Mouse (Mus musculus) limb, embryonic 13.5 days (tissue): Measurements from ENCODE around the gene Ankrd13d. TPM values are rescaled to one million over a fixed set of nuclear protein-coding genes. Genes with fewer than 3 reads are reported as not detected.
"Not testable (repeated sequence)": the region's sequence is repeated elsewhere in the genome, so short reads cannot be mapped to it uniquely, and the experiment has no call there.

Source experiments
- ATAC-seq: fragments of 200-750 bp; cut with Nextera tagmentation; 2 replicates; pipeline ENCODE4 v1.8.0; 2017; ENCODE audit warnings: low read depth, moderate number of reproducible peaks, moderate TSS enrichment; ENCODE audit not compliant: low FRiP score
- H3K27ac ChIP-seq: fragments of 300-500 bp; sonication (generic); 2 replicates; pipeline ENCODE4 v1.5.1; 2015; ENCODE audit warnings: inconsistent platforms, mild to moderate bottlenecking, moderate library complexity
- H3K27me3 ChIP-seq: fragments of 300-500 bp; sonication (generic); 2 replicates; pipeline ENCODE4 v1.6.1; 2015; ENCODE audit warnings: mild to moderate bottlenecking, inconsistent platforms
- H3K36me3 ChIP-seq: fragments of 300-500 bp; sonication (generic); 2 replicates; pipeline ENCODE4 v1.6.1; 2015; ENCODE audit warnings: inconsistent platforms, mild to moderate bottlenecking, moderate library complexity
- H3K4me1 ChIP-seq: fragments of 300-500 bp; sonication (generic); 2 replicates; pipeline ENCODE4 v1.6.1; 2015; ENCODE audit warnings: inconsistent platforms
- H3K4me2 ChIP-seq: fragments of 300-500 bp; sonication (generic); replicated peaks from 2 replicates; pipeline ENCODE4 v1.6.1; 2015; ENCODE audit warnings: inconsistent platforms, mild to moderate bottlenecking, moderate library complexity
- H3K4me3 ChIP-seq: fragments of 300-500 bp; sonication (generic); 2 replicates; pipeline ENCODE4 v1.5.1; 2015; ENCODE audit warnings: moderate library complexity, mild to moderate bottlenecking, inconsistent platforms
- H3K9ac ChIP-seq: fragments of 300-500 bp; sonication (generic); 2 replicates; pipeline ENCODE4 v1.6.1; 2015; ENCODE audit warnings: mild to moderate bottlenecking, inconsistent platforms
- H3K9me3 ChIP-seq: fragments of 300-500 bp; sonication (generic); 2 replicates; pipeline ENCODE4 v1.6.1; 2016; ENCODE audit warnings: inconsistent platforms
- WGBS: fragments of 180-500 bp; shearing (Covaris S2); methylation state at CpG from one replicate; pipeline ENCODE4 v1.1.7; 2015; 5-methylcytosine and 5-hydroxymethylcytosine counted together
- polyA plus RNA-seq: library from polyadenylated mRNA; unstranded; fragments of >200 nt; fragmentation: Nextera tagmentation; extraction: Ambion mirVana; gene quantifications from 2 replicates; pipeline ENCODE4 v1.2.1, GENCODE M21; 2015

The Ankrd13d gene
- polyA plus RNA-seq, 1 experiment from 2014 or later, result 13.6 TPM

GRCm38 (mm10) chr19:4257216-4257896 is 25.6 kb downstream of the Ankrd13d start:
- Histone ChIP-seq H3K4me3 (peak overlapping the region; percentile 65), H3K27ac (no peak overlapping the region), H3K4me1 (peaks cover 11% of the 10 kb centered on the region), H3K9me3 (no peaks in the 10 kb centered on the region; the same call in 1 of the 2 replicates), H3K9ac (peak overlapping the region; percentile 74), H3K36me3 (no peaks in the 10 kb centered on the region), H3K4me2 (peak overlapping the region; percentile 93), H3K27me3 (no peaks in the 10 kb centered on the region)
- ATAC-seq, result peak; percentile 93
- 1% methylated on average over 41 of the region's 41 CpGs for WGBS

GRCm38 (mm10) chr19:4255583-4256162 is 27.3 kb downstream of the Ankrd13d start:
- ATAC-seq, result no peak
- no peak overlapping the region for H3K4me3 ChIP-seq

GRCm38 (mm10) chr19:4254230-4254629 is 28.7 kb downstream of the Ankrd13d start:
- Histone ChIP-seq H3K4me2 (no peak overlapping the region), H3K4me3 (no peak overlapping the region), H3K9me3 (no peaks in the 10 kb centered on the region; the same call in 1 of the 2 replicates), H3K9ac (no peak overlapping the region), H3K36me3 (no peaks in the 10 kb centered on the region), H3K27me3 (no peaks in the 10 kb centered on the region), H3K27ac (no peak overlapping the region), H3K4me1 (peaks cover 11% of the 10 kb centered on the region)
- WGBS, result 86% methylated on average over 7 of the region's 7 CpGs
- ATAC-seq, result no peak

More at GRCm38 (mm10) chr19:4255583-4256162, 27.3 kb downstream of the Ankrd13d start:
- H3K4me1 ChIP-seq, result peaks cover 11% of the 10 kb centered on the region
- 75% methylated on average over 11 of the region's 11 CpGs for WGBS
- no peak overlapping the region for H3K27ac ChIP-seq
- H3K9ac ChIP-seq, result no peak overlapping the region
- no peaks in the 10 kb centered on the region; the same call in 1 of the 2 replicates for H3K9me3 ChIP-seq
- H3K36me3 ChIP-seq, result no peaks in the 10 kb centered on the region
- H3K27me3 ChIP-seq, result no peaks in the 10 kb centered on the region
- no peak overlapping the region for H3K4me2 ChIP-seq

GRCm38 (mm10) chr19:4248683-4249082 is 34.3 kb downstream of the Ankrd13d start:
- not testable (repeated sequence) for H3K4me1 ChIP-seq, H3K27ac ChIP-seq, H3K36me3 ChIP-seq, H3K4me3 ChIP-seq, ATAC-seq, H3K9me3 ChIP-seq, H3K4me2 ChIP-seq, H3K27me3 ChIP-seq, H3K9ac ChIP-seq
- 71% methylated on average over 1 of the region's 1 CpGs for WGBS

GRCm38 (mm10) chr19:4247010-4247409 is 35.9 kb downstream of the Ankrd13d start:
- no peaks in the 10 kb centered on the region for H3K4me1 ChIP-seq
- H3K36me3 ChIP-seq, result no peaks in the 10 kb centered on the region
- H3K4me2 ChIP-seq, result no peak overlapping the region
- 60% methylated on average over 1 of the region's 1 CpGs for WGBS
- ATAC-seq, result no peak
- H3K27me3 ChIP-seq, result no peaks in the 10 kb centered on the region
- no peak overlapping the region for H3K4me3 ChIP-seq
- no peak overlapping the region for H3K9ac ChIP-seq
- no peaks in the 10 kb centered on the region for H3K9me3 ChIP-seq
- no peak overlapping the region for H3K27ac ChIP-seq

- Histone ChIP-seq H3K4me2 (no peak overlapping the region), H3K4me3 (no peak overlapping the region), H3K27me3 (no peaks in the 10 kb centered on the region), H3K9ac (no peak overlapping the region), H3K36me3 (no peaks in the 10 kb centered on the region), H3K9me3 (no peaks in the 10 kb centered on the region), H3K4me1 (peaks cover 6% of the 10 kb centered on the region; the same call in 1 of the 2 replicates), H3K27ac (no peak overlapping the region)
- WGBS, result 79% methylated on average over 6 of the region's 6 CpGs
- no peak for ATAC-seq
These were observed 38.2 kb downstream of the Ankrd13d start for GRCm38 (mm10) chr19:4244775-4245174.

- peaks cover 6% of the 10 kb centered on the region; the same call in 1 of the 2 replicates for H3K4me1 ChIP-seq
- no peaks in the 10 kb centered on the region for H3K9me3 ChIP-seq
- no peaks in the 10 kb centered on the region for H3K27me3 ChIP-seq
- H3K36me3 ChIP-seq, result no peaks in the 10 kb centered on the region
- no peak overlapping the region for H3K27ac ChIP-seq
- ATAC-seq, result no peak
- no peak overlapping the region for H3K4me2 ChIP-seq
- H3K9ac ChIP-seq, result no peak overlapping the region
- no peak overlapping the region for H3K4me3 ChIP-seq
- 53% methylated on average over 3 of the region's 3 CpGs for WGBS
These were observed 40.5 kb downstream of the Ankrd13d start for GRCm38 (mm10) chr19:4242416-4242815.

GRCm38 (mm10) chr19:4240247-4240668 is 42.7 kb downstream of the Ankrd13d start:
- H3K4me1 ChIP-seq, result peaks cover 13% of the 10 kb centered on the region; the same call in 1 of the 2 replicates
- no peak overlapping the region for H3K27ac ChIP-seq
- no peaks in the 10 kb centered on the region for H3K36me3 ChIP-seq
- no peak for ATAC-seq
- no peak overlapping the region for H3K9ac ChIP-seq
- no peak overlapping the region for H3K4me3 ChIP-seq
- 23% methylated on average over 8 of the region's 8 CpGs for WGBS
- H3K4me2 ChIP-seq, result no peak overlapping the region
- H3K27me3 ChIP-seq, result no peaks in the 10 kb centered on the region
- no peaks in the 10 kb centered on the region for H3K9me3 ChIP-seq

GRCm38 (mm10) chr19:4234548-4234947 is 48.4 kb downstream of the Ankrd13d start:
- Histone ChIP-seq H3K27ac (no peak overlapping the region), H3K9me3 (no peaks in the 10 kb centered on the region), H3K9ac (no peak overlapping the region), H3K4me2 (no peak overlapping the region), H3K4me3 (no peak overlapping the region), H3K27me3 (peaks cover 5% of the 10 kb centered on the region; the same call in 1 of the 2 replicates), H3K36me3 (no peaks in the 10 kb centered on the region), H3K4me1 (peaks cover 20% of the 10 kb centered on the region)
- WGBS, result 74% methylated on average over 4 of the region's 4 CpGs
- ATAC-seq, result no peak

GRCm38 (mm10) chr19:4232651-4233050 is 50.3 kb downstream of the Ankrd13d start:
- Histone ChIP-seq H3K4me2 (peak overlapping the region; percentile 88; the same call in 1 of the 2 replicates), H3K4me3 (peak overlapping the region; percentile 56; the same call in 1 of the 2 replicates), H3K36me3 (no peaks in the 10 kb centered on the region), H3K4me1 (peaks cover 20% of the 10 kb centered on the region), H3K27ac (no peak overlapping the region), H3K27me3 (peaks cover 12% of the 10 kb centered on the region; the same call in 1 of the 2 replicates), H3K9me3 (no peaks in the 10 kb centered on the region), H3K9ac (no peak overlapping the region)
- ATAC-seq, result no peak
- 81% methylated on average over 7 of the region's 7 CpGs for WGBS

- Histone ChIP-seq H3K4me1 (peaks cover 20% of the 10 kb centered on the region), H3K36me3 (no peaks in the 10 kb centered on the region), H3K9me3 (no peaks in the 10 kb centered on the region), H3K4me3 (peak overlapping the region; percentile 56), H3K9ac (peak overlapping the region; percentile 73), H3K4me2 (peak overlapping the region; percentile 88), H3K27ac (peak overlapping the region; percentile 56), H3K27me3 (peaks cover 12% of the 10 kb centered on the region; the same call in 1 of the 2 replicates)
- 64% methylated on average over 2 of the region's 2 CpGs for WGBS
- no peak for ATAC-seq
These were observed 50.8 kb downstream of the Ankrd13d start for GRCm38 (mm10) chr19:4232186-4232572.
